Mouse (Mus musculus) stomach, embryonic 16.5 days (tissue): ENCODE measurements around the gene Rec8. TPM values are rescaled to one million over a fixed set of nuclear protein-coding genes. Genes with fewer than 3 reads are reported as not detected.
A peak's percentile ranks its signal among the peaks of the same experiment; 100 is the strongest.

Experiments used
- ATAC-seq: fragments of 200-750 bp; cut with Nextera tagmentation; 2 replicates; pipeline ENCODE4 v1.8.0; 2017; ENCODE audit warnings: moderate number of reproducible peaks, moderate TSS enrichment; ENCODE audit not compliant: insufficient read depth, low FRiP score
- H3K27ac ChIP-seq: fragments of 300-500 bp; sonication (generic); 2 replicates; pipeline ENCODE4 v1.5.1; 2014; ENCODE audit warnings: low read length
- H3K27me3 ChIP-seq: fragments of 300-500 bp; sonication (generic); 2 replicates; pipeline ENCODE4 v1.6.1; 2014; ENCODE audit warnings: low read length, control low read depth, mixed read lengths; ENCODE audit not compliant: control insufficient read depth, insufficient read depth
- H3K36me3 ChIP-seq: fragments of 300-500 bp; sonication (generic); 2 replicates; pipeline ENCODE4 v1.6.1; 2014; ENCODE audit warnings: low read length; ENCODE audit not compliant: control insufficient read depth, insufficient read depth
- H3K4me1 ChIP-seq: fragments of 300-500 bp; sonication (generic); 2 replicates; pipeline ENCODE4 v1.6.1; 2014; ENCODE audit warnings: low read length, control low read depth, mixed read lengths; ENCODE audit not compliant: control insufficient read depth, insufficient read depth
- H3K4me2 ChIP-seq: fragments of 300-500 bp; sonication (generic); 2 replicates; pipeline ENCODE4 v1.6.1; 2014; ENCODE audit warnings: low read depth, low read length, mixed read lengths
- H3K4me3 ChIP-seq: fragments of 300-500 bp; sonication (generic); replicated peaks from 2 replicates; pipeline ENCODE4 v1.5.1; 2014; ENCODE audit warnings: mild to moderate bottlenecking, low read length
- H3K9ac ChIP-seq: fragments of 300-500 bp; sonication (generic); 2 replicates; pipeline ENCODE4 v1.6.1; 2014; ENCODE audit warnings: low read length
- H3K9me3 ChIP-seq: fragments of 300-500 bp; sonication (generic); replicated peaks from 2 replicates; pipeline ENCODE4 v1.6.1; 2016; ENCODE audit warnings: low read length, control low read depth; ENCODE audit not compliant: control insufficient read depth
- WGBS: fragments of 180-500 bp; shearing (Covaris S2); extraction: QIAGEN DNeasy Blood & Tissue Kit; methylation state at CpG from one replicate; pipeline ENCODE4 v1.1.7; 2014; 5-methylcytosine and 5-hydroxymethylcytosine counted together
- polyA plus RNA-seq: library from polyadenylated mRNA; unstranded; fragments of >200 nt; fragmentation: Nextera tagmentation; extraction: Ambion mirVana; gene quantifications from 2 replicates; pipeline ENCODE4 v1.2.1, GENCODE M21; 2015

Rec8 gene
- polyA plus RNA-seq = 10.9 and 13.8 TPM in 2 replicates

- peaks cover 8% of the 10 kb centered on the region for H3K4me1 ChIP-seq
- peak within 1 kb of the TSS; percentile 32 for H3K4me3 ChIP-seq
- H3K9ac ChIP-seq = peak within 1 kb of the TSS; percentile 46
- no peaks in the 10 kb centered on the region for H3K27me3 ChIP-seq
- H3K4me2 ChIP-seq = peak within 1 kb of the TSS; percentile 51
- 17% methylated on average over 21 of the region's 21 CpGs for WGBS
- no peak within 1 kb of the TSS for H3K27ac ChIP-seq
- H3K9me3 ChIP-seq = no peaks in the 10 kb centered on the region
- no peaks in the 10 kb centered on the region for H3K36me3 ChIP-seq
- peak; percentile 88 for ATAC-seq
These were observed at the start of gene Rec8 for GRCm38 (mm10) chr14:55617822-55618221. Rec8 (plus strand) TSS chr14:55618037.

- H3K36me3 ChIP-seq = peaks cover 18% of the 10 kb centered on the region; the same call in 1 of the 2 replicates
- WGBS = 90% methylated on average over 2 of the region's 2 CpGs
- H3K27ac ChIP-seq = no peak overlapping the region
- no peaks in the 10 kb centered on the region; the same call in 1 of the 2 replicates for H3K4me1 ChIP-seq
- no peak for ATAC-seq
- no peak overlapping the region for H3K9ac ChIP-seq
- H3K27me3 ChIP-seq = no peaks in the 10 kb centered on the region
- H3K4me2 ChIP-seq = no peak overlapping the region
- no peaks in the 10 kb centered on the region for H3K9me3 ChIP-seq
- no peak overlapping the region for H3K4me3 ChIP-seq
These were observed 47.2 kb upstream of the Rec8 start for GRCm38 (mm10) chr14:55570588-55570987.

DNA sequence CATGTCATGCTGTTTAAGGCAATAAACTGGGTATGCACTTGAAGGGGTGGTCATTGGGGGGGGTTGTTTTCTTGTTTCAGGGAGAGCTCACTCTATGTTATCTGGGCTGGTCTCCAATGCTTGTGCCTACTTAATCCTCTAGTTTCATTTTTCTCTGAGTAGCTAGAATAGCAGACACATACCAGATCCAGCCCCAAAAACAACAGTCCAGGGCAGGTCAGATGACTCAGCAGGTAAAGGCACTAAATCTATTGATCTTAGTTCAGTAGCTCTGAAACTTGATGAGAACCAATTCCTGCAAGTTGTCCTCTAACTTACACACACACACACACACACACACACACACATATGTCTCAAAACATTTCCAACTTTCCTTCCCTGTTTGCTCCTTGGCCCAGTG lies 46.1 kb upstream of the Rec8 start:
- no peak overlapping the region for H3K27ac ChIP-seq
- H3K9ac ChIP-seq = no peak overlapping the region
- no peaks in the 10 kb centered on the region; the same call in 1 of the 2 replicates for H3K4me1 ChIP-seq
- H3K36me3 ChIP-seq = 0 out of 2 replicates have a peak, but pooled peaks cover 10% of the 10 kb centered on the region
- H3K27me3 ChIP-seq = no peaks in the 10 kb centered on the region
- H3K4me3 ChIP-seq = no peak overlapping the region
- ATAC-seq = no peak
- H3K4me2 ChIP-seq = no peak overlapping the region
- H3K9me3 ChIP-seq = no peaks in the 10 kb centered on the region

GRCm38 (mm10) chr14:55575302-55575701 lies 42.5 kb upstream of the Rec8 start, which contains the start of gene Fitm1:
Fitm1 (plus strand) TSS chr14:55575617.
- WGBS = 68% methylated on average over 8 of the region's 8 CpGs
- H3K4me1 ChIP-seq = peaks cover 13% of the 10 kb centered on the region
- H3K27ac ChIP-seq = no peak within 1 kb of the TSS
- H3K27me3 ChIP-seq = no peaks in the 10 kb centered on the region
- H3K4me2 ChIP-seq = 0 out of 2 replicates have a peak within 1 kb of the TSS, but pooled peaks have one; percentile 21
- peaks cover 1% of the 10 kb centered on the region for H3K36me3 ChIP-seq
- H3K4me3 ChIP-seq = no peak within 1 kb of the TSS
- H3K9me3 ChIP-seq = no peaks in the 10 kb centered on the region
- ATAC-seq = no peak
- H3K9ac ChIP-seq = peak within 1 kb of the TSS; percentile 39; the same call in 1 of the 2 replicates

GRCm38 (mm10) chr14:55575711-55576110 lies 42.1 kb upstream of the Rec8 start:
- H3K27ac ChIP-seq = no peak overlapping the region
- H3K4me2 ChIP-seq = 0 out of 2 replicates have a peak overlapping the region, but pooled peaks have one; percentile 21
- 76% methylated on average over 13 of the region's 13 CpGs for WGBS
- no peaks in the 10 kb centered on the region for H3K27me3 ChIP-seq
- H3K4me1 ChIP-seq = peaks cover 13% of the 10 kb centered on the region
- H3K9me3 ChIP-seq = no peaks in the 10 kb centered on the region
- H3K9ac ChIP-seq = peak overlapping the region; percentile 39; the same call in 1 of the 2 replicates
- no peak overlapping the region for H3K4me3 ChIP-seq
- ATAC-seq = no peak
- H3K36me3 ChIP-seq = peaks cover 5% of the 10 kb centered on the region

DNA sequence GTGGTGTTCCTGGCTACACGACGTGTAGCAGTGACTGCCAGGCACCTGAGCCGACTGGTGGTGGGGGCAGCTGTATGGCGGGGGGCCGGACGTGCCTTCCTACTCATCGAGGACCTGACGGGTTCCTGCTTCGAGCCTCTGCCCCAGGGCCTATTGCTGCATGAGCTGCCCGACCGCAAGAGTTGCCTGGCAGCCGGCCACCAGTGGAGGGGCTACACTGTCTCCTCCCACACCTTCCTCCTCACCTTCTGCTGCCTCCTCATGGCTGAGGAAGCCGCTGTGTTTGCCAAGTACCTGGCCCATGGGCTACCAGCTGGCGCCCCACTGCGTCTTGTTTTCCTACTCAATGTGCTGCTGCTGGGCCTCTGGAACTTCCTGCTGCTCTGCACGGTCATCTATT lies 41.5 kb upstream of the Rec8 start:
- Histone ChIP-seq H3K4me2 (no peak overlapping the region), H3K9ac (0 out of 2 replicates have a peak overlapping the region, but pooled peaks have one; percentile 3), H3K4me1 (peaks cover 13% of the 10 kb centered on the region), H3K4me3 (no peak overlapping the region), H3K27ac (no peak overlapping the region), H3K9me3 (no peaks in the 10 kb centered on the region), H3K36me3 (peaks cover 7% of the 10 kb centered on the region), H3K27me3 (no peaks in the 10 kb centered on the region)
- ATAC-seq = no peak
- 79% methylated on average over 16 of the region's 16 CpGs for whole genome bisulfite sequencing

- Histone ChIP-seq H3K27me3 (no peaks in the 10 kb centered on the region), H3K4me1 (peaks cover 13% of the 10 kb centered on the region), H3K36me3 (peaks cover 7% of the 10 kb centered on the region), H3K9ac (peak within 1 kb of the TSS; percentile 96), H3K27ac (peak within 1 kb of the TSS; percentile 93), H3K4me2 (peak within 1 kb of the TSS; percentile 93), H3K9me3 (no peaks in the 10 kb centered on the region), H3K4me3 (peak within 1 kb of the TSS; percentile 98)
- under 1% methylated on average over 32 of the region's 32 CpGs for WGBS
- ATAC-seq = peak; percentile 91
These were observed 39.8 kb upstream of the Rec8 start, which contains the start of gene Psme1 for GRCm38 (mm10) chr14:55577871-55578667. Psme1 (plus strand) TSS chr14:55578123.

GRCm38 (mm10) chr14:55578668-55579269 lies 39.1 kb upstream of the Rec8 start:
- Histone ChIP-seq H3K4me2 (peak overlapping the region; percentile 93), H3K9me3 (no peaks in the 10 kb centered on the region), H3K4me3 (peak overlapping the region; percentile 98), H3K4me1 (peaks cover 13% of the 10 kb centered on the region), H3K36me3 (peaks cover 7% of the 10 kb centered on the region), H3K27ac (peak overlapping the region; percentile 93), H3K9ac (peak overlapping the region; percentile 96), H3K27me3 (no peaks in the 10 kb centered on the region)
- ATAC-seq = peak; percentile 38
- 24% methylated on average over 6 of the region's 6 CpGs for WGBS
